Mouse (Mus musculus): ENCODE data around the gene Naa50.

GRCm38 (mm10) chr16:44122982-44123725, 16.5 kb upstream of the Naa50 start:
- TF ChIP-seq EP300 (IDR thresholded peaks at IDR 0.05; ENCODE audit: insufficient read depth, low read depth, low read length) = no peak
- TF ChIP-seq CTCF (IDR thresholded peaks at IDR 0.05; ENCODE audit: low read depth, low read length) = no peak
